Mouse (Mus musculus) urinary bladder, adult 18-20 months (tissue): ENCODE data around the gene E330009J07Rik.

ENCODE experiments used
- DNase-seq, 2 experiments: peaks; one replicate each; pipeline ENCODE4 v3.0.0; 2022; ENCODE audit warnings: low spot score in 2 of 2, mixed read lengths in 2 of 2

Gene E330009J07Rik

GRCm38 (mm10) chr6:40430251-40430650, 5.7 kb downstream of the E330009J07Rik start:
- no peak for DNase-seq

DNA sequence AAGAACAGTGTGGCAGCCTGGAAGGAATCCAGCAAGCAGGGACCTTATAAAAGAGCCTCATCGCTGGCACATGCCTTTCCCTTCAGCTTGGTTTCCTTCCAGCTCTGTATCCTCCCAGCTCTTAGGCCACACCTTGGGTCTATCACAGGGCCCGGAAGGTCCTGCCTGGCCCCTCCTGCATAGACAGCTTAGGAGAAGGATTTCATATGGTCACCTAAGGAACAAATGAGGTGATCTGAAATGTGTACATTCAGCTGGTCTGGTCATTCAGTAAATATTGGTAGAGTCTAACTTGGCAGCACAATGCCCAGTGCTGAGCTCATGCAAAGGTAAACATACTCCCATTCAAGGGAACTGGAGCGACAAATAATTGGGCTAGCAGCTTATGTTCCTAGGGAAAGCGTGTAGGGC, 6.4 kb downstream of the E330009J07Rik start:
- DNase-seq, result peak; percentile 11 to 16

DNA sequence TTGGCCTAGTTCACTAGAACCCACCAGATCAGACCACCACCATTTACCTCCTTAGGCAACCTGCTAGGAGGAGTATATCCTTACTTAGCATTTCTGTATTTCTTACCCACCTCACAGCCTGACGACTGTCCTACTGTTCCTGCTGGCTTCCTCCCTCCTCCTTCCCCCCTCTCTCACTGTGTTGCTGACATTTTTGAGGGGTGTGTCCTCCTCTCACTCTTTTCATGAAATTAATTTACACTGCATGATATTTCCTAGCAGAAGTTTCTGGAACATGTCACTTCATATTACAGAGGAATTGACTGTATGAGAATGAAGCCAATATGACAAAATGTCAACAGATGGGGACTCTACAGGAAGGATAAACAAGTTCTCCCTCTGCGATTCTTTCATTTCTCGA, 7.2 kb downstream of the E330009J07Rik start:
- no peak for DNase-seq

- no peak for DNase-seq
These were observed 8.5 kb downstream of the E330009J07Rik start for GRCm38 (mm10) chr6:40427441-40427840.

- peak in 1 of 2 experiments; percentile 16 for DNase-seq
These were observed 12.2 kb downstream of the E330009J07Rik start for GRCm38 (mm10) chr6:40423774-40424173.

GRCm38 (mm10) chr6:40423013-40423412, 12.9 kb downstream of the E330009J07Rik start:
- no peak for DNase-seq

DNA sequence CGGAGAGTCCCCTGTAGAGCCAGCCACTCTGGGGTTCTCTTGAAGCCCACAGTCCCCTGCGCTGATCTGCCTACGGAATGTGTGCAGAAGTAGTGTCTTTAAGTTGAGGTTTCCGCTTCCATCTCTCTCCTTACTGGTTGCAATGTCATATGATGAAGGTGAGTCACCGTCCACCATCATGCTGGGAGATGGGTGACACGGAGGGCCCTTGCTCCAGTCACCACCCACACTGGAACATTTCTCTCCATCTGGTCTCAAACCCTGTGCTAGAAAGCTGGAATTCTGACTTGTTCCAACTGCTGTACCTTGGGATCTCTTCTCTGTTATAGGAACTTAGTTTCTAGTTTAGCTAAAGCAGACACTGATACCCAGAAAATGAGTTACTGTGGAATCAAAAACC, 14.8 kb downstream of the E330009J07Rik start:
- DNase-seq, result no peak

DNA sequence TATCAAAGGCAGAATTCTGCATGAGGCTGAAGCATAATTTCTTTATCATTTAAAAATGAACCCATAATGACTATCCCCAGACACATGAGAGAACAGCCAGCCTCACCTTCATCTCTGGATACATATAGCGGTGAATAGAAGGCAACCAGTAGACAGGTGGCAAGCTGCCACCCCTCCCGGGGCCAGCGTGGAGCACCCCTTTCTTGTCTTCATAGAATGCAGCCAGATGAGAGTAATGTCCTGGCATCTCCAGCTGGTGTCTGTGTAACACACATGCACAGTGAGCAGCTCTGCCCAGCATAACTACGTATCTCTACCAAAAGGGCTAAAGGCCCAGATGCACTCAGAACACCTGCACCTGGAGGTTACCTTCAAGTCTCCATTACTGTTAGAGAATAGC, 17.5 kb downstream of the E330009J07Rik start:
- DNase-seq, result no peak

GRCm38 (mm10) chr6:40415799-40416198, 20.1 kb downstream of the E330009J07Rik start:
- DNase-seq, result no peak

DNA sequence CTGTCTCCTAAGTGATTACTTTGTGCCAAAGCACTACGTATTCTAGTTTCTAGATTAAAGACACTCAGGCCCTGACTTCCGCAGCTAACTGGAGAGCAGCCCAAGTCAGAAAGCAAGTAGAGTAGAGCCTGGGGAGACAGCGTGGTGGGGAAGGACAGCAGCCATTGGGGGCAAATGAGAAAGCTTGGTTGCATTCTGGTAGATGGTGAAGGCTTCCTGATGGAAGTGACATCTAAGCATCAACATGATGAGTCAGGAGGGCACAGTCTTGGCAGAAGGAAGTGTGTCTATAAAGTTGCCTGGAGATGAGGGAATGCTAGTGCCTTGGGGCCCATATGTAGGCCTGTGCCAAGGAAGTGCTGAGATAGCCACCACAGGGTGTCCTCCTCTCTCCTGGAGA, 22.4 kb downstream of the E330009J07Rik start:
- no peak for DNase-seq

DNA sequence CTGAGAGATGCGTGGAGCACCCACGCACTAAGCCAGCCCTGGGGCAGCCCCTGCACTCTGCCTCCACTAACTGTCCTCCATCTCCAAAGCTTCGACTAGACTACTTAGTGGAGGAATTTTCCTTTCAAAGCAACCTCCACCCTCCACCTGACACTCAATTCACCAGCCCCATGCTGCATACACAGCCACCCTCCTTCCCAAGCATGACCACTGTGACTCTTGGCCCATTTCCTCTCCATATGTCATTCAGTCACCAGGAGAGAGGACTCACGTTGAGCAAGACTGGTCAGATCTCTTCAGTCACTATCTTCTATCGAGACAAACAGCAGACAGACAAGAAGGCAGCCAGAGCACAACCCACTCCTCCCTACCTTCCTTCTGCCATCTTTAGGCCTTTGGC, 22.9 kb downstream of the E330009J07Rik start:
- no peak for DNase-seq

GRCm38 (mm10) chr6:40411085-40411484, 24.9 kb downstream of the E330009J07Rik start:
- no peak for DNase-seq

- DNase-seq, result no peak
These were observed 32.2 kb downstream of the E330009J07Rik start for GRCm38 (mm10) chr6:40403640-40404285.

DNA sequence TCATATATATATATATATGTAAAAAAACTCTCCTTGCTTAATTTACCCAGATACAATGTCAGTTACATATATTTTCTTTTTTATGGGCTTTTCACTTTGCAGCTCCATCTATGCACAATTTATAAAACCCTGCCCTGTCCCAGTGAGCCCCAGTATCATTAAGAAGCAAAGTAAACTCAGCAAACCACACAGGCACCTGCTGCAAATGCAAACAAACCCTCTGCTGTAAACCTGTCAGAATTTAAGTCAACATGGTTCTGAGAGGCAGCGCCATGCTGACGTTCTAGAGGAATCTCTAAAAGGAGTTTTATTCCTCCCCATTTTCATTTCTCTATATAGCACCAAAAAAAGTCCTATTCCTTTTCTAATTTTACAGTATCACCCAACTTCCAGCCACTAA, 33.9 kb downstream of the E330009J07Rik start:
- no peak for DNase-seq

DNA sequence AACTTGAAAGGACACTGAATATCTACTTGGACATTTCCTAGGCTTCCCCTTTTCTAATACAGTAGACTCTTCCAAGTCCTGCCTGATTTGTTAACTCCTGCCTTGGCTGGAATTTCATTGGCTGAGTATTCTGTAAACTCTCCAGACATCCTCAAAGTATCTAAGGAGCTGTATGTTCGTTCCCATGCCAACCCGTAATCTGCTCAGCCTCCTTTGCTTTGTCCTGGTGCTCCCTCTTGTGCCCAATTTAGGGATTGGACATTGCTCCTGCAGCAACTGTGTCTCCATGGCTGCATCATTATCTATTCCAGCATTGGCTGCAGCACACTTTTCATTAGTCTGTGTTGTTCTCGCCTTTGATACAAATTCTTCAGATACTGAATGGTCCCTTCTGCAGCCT, 42.7 kb downstream of the E330009J07Rik start:
- DNase-seq, result peak; percentile 15 to 20

- DNase-seq, result no peak
These were observed 45.0 kb downstream of the E330009J07Rik start for GRCm38 (mm10) chr6:40390975-40391374.

- DNase-seq, result no peak
These were observed 47.3 kb downstream of the E330009J07Rik start for GRCm38 (mm10) chr6:40388660-40389059.

DNA sequence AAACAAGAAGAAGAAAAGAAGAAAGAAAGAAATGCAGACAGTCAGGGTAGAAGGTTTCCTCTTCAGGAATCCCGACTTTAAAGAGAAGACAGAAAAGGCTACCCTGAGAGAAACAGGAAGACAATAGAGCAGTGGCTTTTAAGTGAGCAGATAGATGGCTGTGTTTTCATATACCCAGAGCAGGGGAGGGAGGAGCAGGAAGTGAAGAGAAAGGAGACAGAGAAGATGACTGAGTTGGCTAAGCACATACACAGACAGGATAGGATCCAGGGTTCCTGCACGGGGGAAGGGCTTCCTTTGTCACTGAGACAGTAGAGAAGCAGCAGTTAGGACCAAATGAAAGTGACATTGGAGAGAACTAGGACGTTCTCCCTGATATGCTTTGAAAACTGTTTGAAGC, 50.3 kb downstream of the E330009J07Rik start:
- DNase-seq, result no peak

GRCm38 (mm10) chr6:40381908-40382307, 54.0 kb downstream of the E330009J07Rik start:
- no peak for DNase-seq

GRCm38 (mm10) chr6:40380181-40380580, 55.8 kb downstream of the E330009J07Rik start:
- no peak for DNase-seq

GRCm38 (mm10) chr6:40371031-40371430, 64.9 kb downstream of the E330009J07Rik start:
- no peak for DNase-seq

GRCm38 (mm10) chr6:40353360-40353759, 82.6 kb downstream of the E330009J07Rik start:
- no peak for DNase-seq
